Mouse (Mus musculus): ENCODE data around the gene Tfb2m. TPM values are rescaled to one million over a fixed set of nuclear protein-coding genes. Genes with fewer than 3 reads are reported as not detected.

Tfb2m gene
- total and polyA plus RNA-seq, 3 experiments = 9.0 to 51.9 (median 39.8) TPM

GRCm38 (mm10) chr1:179547176-179547575 is 1.1 kb upstream of the Tfb2m start:
- H3K4me1 ChIP-seq (ENCODE audit: insufficient read depth, low read depth, low read length) = peaks cover 66% of the 10 kb centered on the region
- ATAC-seq (ENCODE audit: extremely low read depth, insufficient number of reproducible peaks, low FRiP score, poor library complexity, severe bottlenecking) = no peak
- peaks cover 42% of the 10 kb centered on the region for H3K36me3 ChIP-seq (replicated peaks)
- H3K4me3 ChIP-seq (ENCODE audit: low read depth, low read length) = peak overlapping the region; percentile 87
- no peaks in the 10 kb centered on the region for H3K27me3 ChIP-seq (ENCODE audit: insufficient read depth, low read length)
- TF ChIP-seq TAL1 (conservative IDR thresholded peaks at IDR 0.05; ENCODE audit: low read depth, low read length) (no peak), GATA1 (IDR thresholded peaks at IDR 0.05; ENCODE audit: borderline replicate concordance, low read length) (no peak), GATA2 (IDR thresholded peaks at IDR 0.05; ENCODE audit: borderline replicate concordance, low read depth, low read length) (no peak), POLR2AphosphoS5 (IDR thresholded peaks at IDR 0.05; ENCODE audit: insufficient replicate concordance, low read depth, low read length) (no peak), CTCF (IDR thresholded peaks at IDR 0.05; ENCODE audit: low read depth, low read length) (no peak)
- DNase-seq (ENCODE audit: low spot score) = no peak
- no peaks in the 10 kb centered on the region for H3K9me3 ChIP-seq (replicated peaks)

- no peak for ATAC-seq (ENCODE audit: extremely low read depth, insufficient number of reproducible peaks, low FRiP score, poor library complexity, severe bottlenecking)
- Histone ChIP-seq H3K9me3 (replicated peaks) (no peaks in the 10 kb centered on the region), H3K27me3 (ENCODE audit: insufficient read depth, low read length) (no peaks in the 10 kb centered on the region), H3K4me3 (ENCODE audit: low read depth, low read length) (peak overlapping the region; percentile 87), H3K36me3 (replicated peaks) (peaks cover 45% of the 10 kb centered on the region), H3K4me1 (ENCODE audit: insufficient read depth, low read depth, low read length) (peaks cover 62% of the 10 kb centered on the region)
- TF ChIP-seq GATA1 (IDR thresholded peaks at IDR 0.05; ENCODE audit: borderline replicate concordance, low read length) (no peak), CTCF (IDR thresholded peaks at IDR 0.05; ENCODE audit: low read depth, low read length) (no peak), GATA2 (IDR thresholded peaks at IDR 0.05; ENCODE audit: borderline replicate concordance, low read depth, low read length) (no peak), TAL1 (conservative IDR thresholded peaks at IDR 0.05; ENCODE audit: low read depth, low read length) (no peak)
- peak; percentile 77 for DNase-seq (ENCODE audit: low spot score)
Observed at GRCm38 (mm10) chr1:179546551-179546917, 467 bp upstream of the Tfb2m start.

- no peak for TF ChIP-seq GATA1 (IDR thresholded peaks at IDR 0.05; ENCODE audit: borderline replicate concordance, low read length)
- TF ChIP-seq TAL1 (conservative IDR thresholded peaks at IDR 0.05; ENCODE audit: low read depth, low read length) = no peak
- no peak; the same call in 1 of the 2 replicates for TF ChIP-seq CTCF (IDR thresholded peaks at IDR 0.05; ENCODE audit: low read depth, low read length)
- TF ChIP-seq POLR2AphosphoS5 (IDR thresholded peaks at IDR 0.05; ENCODE audit: insufficient replicate concordance, low read depth, low read length) = no peak
- TF ChIP-seq GATA2 (IDR thresholded peaks at IDR 0.05; ENCODE audit: borderline replicate concordance, low read depth, low read length) = no peak
- DNase-seq (ENCODE audit: low spot score) = no peak
- ATAC-seq (ENCODE audit: extremely low read depth, insufficient number of reproducible peaks, low FRiP score, poor library complexity, severe bottlenecking) = no peak
- Histone ChIP-seq H3K4me3 (ENCODE audit: low read depth, low read length) (no peak overlapping the region), H3K9me3 (replicated peaks) (no peaks in the 10 kb centered on the region), H3K27me3 (ENCODE audit: insufficient read depth, low read length) (no peaks in the 10 kb centered on the region), H3K4me1 (ENCODE audit: insufficient read depth, low read depth, low read length) (peaks cover 39% of the 10 kb centered on the region), H3K36me3 (replicated peaks) (peaks cover 70% of the 10 kb centered on the region)
Observed at GRCm38 (mm10) chr1:179541502-179541901, 4.6 kb downstream of the Tfb2m start.

- Histone ChIP-seq H3K4me3 (ENCODE audit: low read depth, low read length) (no peak overlapping the region), H3K36me3 (replicated peaks) (peaks cover 86% of the 10 kb centered on the region), H3K27me3 (ENCODE audit: insufficient read depth, low read length) (no peaks in the 10 kb centered on the region), H3K9me3 (replicated peaks) (no peaks in the 10 kb centered on the region), H3K4me1 (ENCODE audit: insufficient read depth, low read depth, low read length) (peaks cover 35% of the 10 kb centered on the region)
- ATAC-seq (ENCODE audit: extremely low read depth, insufficient number of reproducible peaks, low FRiP score, poor library complexity, severe bottlenecking) (no peak), DNase-seq (ENCODE audit: low spot score) (no peak)
- no peak for TF ChIP-seq POLR2AphosphoS5 (IDR thresholded peaks at IDR 0.05; ENCODE audit: insufficient replicate concordance, low read depth, low read length)
- no peak for TF ChIP-seq GATA2 (IDR thresholded peaks at IDR 0.05; ENCODE audit: borderline replicate concordance, low read depth, low read length)
- no peak for TF ChIP-seq CTCF (IDR thresholded peaks at IDR 0.05; ENCODE audit: low read depth, low read length)
- no peak for TF ChIP-seq GATA1 (IDR thresholded peaks at IDR 0.05; ENCODE audit: borderline replicate concordance, low read length)
- TF ChIP-seq TAL1 (conservative IDR thresholded peaks at IDR 0.05; ENCODE audit: low read depth, low read length) = no peak
Observed at GRCm38 (mm10) chr1:179539887-179540286, 6.2 kb downstream of the Tfb2m start.

- no peaks in the 10 kb centered on the region for H3K9me3 ChIP-seq (replicated peaks)
- ATAC-seq (ENCODE audit: extremely low read depth, insufficient number of reproducible peaks, low FRiP score, poor library complexity, severe bottlenecking) (no peak), DNase-seq (ENCODE audit: low spot score) (no peak)
- no peaks in the 10 kb centered on the region for H3K27me3 ChIP-seq (ENCODE audit: insufficient read depth, low read length)
- H3K36me3 ChIP-seq (replicated peaks) = peaks cover 89% of the 10 kb centered on the region
- H3K4me3 ChIP-seq (ENCODE audit: low read depth, low read length) = no peak overlapping the region
- TF ChIP-seq TAL1 (conservative IDR thresholded peaks at IDR 0.05; ENCODE audit: low read depth, low read length) (no peak), GATA1 (IDR thresholded peaks at IDR 0.05; ENCODE audit: borderline replicate concordance, low read length) (no peak), CTCF (IDR thresholded peaks at IDR 0.05; ENCODE audit: low read depth, low read length) (no peak), GATA2 (IDR thresholded peaks at IDR 0.05; ENCODE audit: borderline replicate concordance, low read depth, low read length) (no peak), POLR2AphosphoS5 (IDR thresholded peaks at IDR 0.05; ENCODE audit: insufficient replicate concordance, low read depth, low read length) (no peak)
- H3K4me1 ChIP-seq (ENCODE audit: insufficient read depth, low read depth, low read length) = peaks cover 28% of the 10 kb centered on the region
Observed at GRCm38 (mm10) chr1:179539054-179539453, 7.0 kb downstream of the Tfb2m start.

- Histone ChIP-seq H3K4me1 (ENCODE audit: insufficient read depth, low read depth, low read length) (peaks cover 27% of the 10 kb centered on the region), H3K36me3 (replicated peaks) (peaks cover 5% of the 10 kb centered on the region)
- DNase-seq (ENCODE audit: low spot score) = no peak
Observed at GRCm38 (mm10) chr1:179519901-179520300, 26.2 kb downstream of the Tfb2m start.

More at GRCm38 (mm10) chr1:179519901-179520300, 26.2 kb downstream of the Tfb2m start:
- no peak for ATAC-seq (ENCODE audit: extremely low read depth, insufficient number of reproducible peaks, low FRiP score, poor library complexity, severe bottlenecking)
- TF ChIP-seq GATA2 (IDR thresholded peaks at IDR 0.05; ENCODE audit: borderline replicate concordance, low read depth, low read length) (no peak), POLR2AphosphoS5 (IDR thresholded peaks at IDR 0.05; ENCODE audit: insufficient replicate concordance, low read depth, low read length) (no peak), CTCF (IDR thresholded peaks at IDR 0.05; ENCODE audit: low read depth, low read length) (no peak), GATA1 (IDR thresholded peaks at IDR 0.05; ENCODE audit: borderline replicate concordance, low read length) (no peak), TAL1 (conservative IDR thresholded peaks at IDR 0.05; ENCODE audit: low read depth, low read length) (no peak)
- Histone ChIP-seq H3K9me3 (replicated peaks) (no peaks in the 10 kb centered on the region), H3K27me3 (ENCODE audit: insufficient read depth, low read length) (no peaks in the 10 kb centered on the region), H3K4me3 (ENCODE audit: low read depth, low read length) (no peak overlapping the region)
